Mouse (Mus musculus) erythroid progenitor cell, adult 5-6 weeks (primary cell): ENCODE data around the gene Gm45337. TPM values are rescaled to one million over a fixed set of nuclear protein-coding genes. Genes with fewer than 3 reads are reported as not detected.

Source experiments
- ATAC-seq: replicated peaks from 2 replicates; pipeline ENCODE4 v1.8.0; 2016; ENCODE audit warnings: moderate number of reproducible peaks, mild to moderate bottlenecking, moderate TSS enrichment, inconsistent platforms; ENCODE audit not compliant: poor library complexity, low FRiP score, severe bottlenecking
- total RNA-seq, 2 experiments: library from RNA; stranded (forward) in 1 of 2; stranded (reverse) in 1 of 2; fragments of 150-400 nt in 1 of 2; fragments of 186-747, 209-891 nt in 1 of 2; gene quantifications; 2 replicates each; pipeline versions ENCODE4 v1.2.3 to v1.2.4; 2015 to 2017; ENCODE audit warnings: low replicate concordance in 2 of 2

Gm45337 gene
- total RNA-seq, 2 experiments from 2014 or later = not detected

DNA sequence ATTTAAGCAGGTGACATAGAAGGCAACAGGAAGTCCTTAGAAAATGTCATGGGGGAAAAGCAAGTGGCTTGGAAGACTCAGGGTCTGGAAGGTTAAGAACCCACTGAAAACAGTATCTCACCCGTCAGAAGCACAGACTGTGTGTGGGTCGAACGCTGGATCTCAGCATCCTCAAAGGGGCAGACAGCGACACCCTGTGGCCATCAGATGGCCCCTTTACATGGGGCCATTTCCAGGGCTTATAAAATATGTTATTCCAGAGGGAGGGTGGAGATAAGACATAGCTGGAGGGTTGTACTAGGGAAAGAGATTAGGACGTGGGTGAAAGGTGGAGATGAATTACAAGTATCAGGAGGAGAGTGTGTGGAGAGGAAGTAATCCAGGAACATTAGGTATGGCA lies 24.8 kb downstream of the Gm45337 start:
- peak; percentile 61 for ATAC-seq

DNA sequence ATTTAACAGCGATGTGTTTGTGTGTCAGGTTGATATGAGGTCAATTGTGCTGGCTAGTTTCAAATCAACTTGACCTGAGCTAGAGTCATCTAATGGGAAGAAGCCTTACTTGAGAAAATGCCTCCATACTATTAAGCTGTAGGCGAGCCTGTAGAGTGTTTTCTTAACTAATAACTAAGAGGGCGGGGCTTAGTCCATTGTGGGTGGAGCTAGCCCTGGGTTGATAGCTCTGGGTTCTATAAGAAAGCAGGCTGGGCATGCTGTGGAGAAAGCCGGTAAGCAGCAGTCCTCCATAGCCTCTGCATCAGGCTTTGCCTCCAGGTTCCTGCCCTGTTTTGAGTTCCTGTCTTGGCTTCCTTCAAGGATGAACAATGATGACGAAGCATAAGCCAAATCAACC lies 39.7 kb downstream of the Gm45337 start:
- ATAC-seq = no peak

DNA sequence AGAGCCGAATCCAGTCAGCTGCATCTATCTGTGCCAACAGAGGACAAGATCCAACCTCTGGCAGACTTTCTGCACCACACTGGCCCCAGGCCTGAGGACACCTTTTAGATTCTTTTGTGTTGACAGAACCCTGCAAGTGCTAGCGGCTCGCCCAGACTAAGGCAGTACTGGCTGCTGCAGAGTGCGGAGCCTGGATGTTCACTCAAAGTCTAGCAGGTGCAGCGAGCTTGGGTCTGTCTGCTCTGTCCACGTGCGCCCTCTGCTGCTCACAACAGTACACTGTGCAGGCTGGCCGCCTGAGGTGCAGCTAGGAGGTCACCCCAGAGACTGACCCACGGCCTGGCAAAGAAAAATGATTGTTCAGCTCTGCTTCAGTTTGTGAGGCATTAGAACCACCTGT lies 46.6 kb downstream of the Gm45337 start:
- peak; percentile 66 for ATAC-seq

DNA sequence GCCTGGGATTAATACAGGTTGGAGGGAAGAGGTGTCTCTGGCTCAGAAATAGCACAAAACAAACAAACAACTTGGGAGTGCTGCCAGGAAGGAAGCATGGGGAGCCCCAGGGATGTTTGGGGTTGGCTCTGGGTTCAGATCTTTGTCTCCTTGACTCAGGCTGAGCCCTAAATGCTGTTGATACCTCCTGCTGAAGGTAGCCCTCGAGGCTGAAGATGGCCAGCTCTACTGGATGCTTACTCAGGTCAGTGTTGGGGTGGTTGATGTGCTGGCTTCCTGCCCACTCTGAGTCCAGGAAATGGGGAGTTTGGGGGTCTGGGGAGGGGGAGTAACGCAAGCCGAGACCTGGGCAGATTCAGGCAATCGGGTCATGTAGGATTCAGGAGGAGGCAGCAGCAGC lies 47.7 kb downstream of the Gm45337 start:
- no peak for ATAC-seq

DNA sequence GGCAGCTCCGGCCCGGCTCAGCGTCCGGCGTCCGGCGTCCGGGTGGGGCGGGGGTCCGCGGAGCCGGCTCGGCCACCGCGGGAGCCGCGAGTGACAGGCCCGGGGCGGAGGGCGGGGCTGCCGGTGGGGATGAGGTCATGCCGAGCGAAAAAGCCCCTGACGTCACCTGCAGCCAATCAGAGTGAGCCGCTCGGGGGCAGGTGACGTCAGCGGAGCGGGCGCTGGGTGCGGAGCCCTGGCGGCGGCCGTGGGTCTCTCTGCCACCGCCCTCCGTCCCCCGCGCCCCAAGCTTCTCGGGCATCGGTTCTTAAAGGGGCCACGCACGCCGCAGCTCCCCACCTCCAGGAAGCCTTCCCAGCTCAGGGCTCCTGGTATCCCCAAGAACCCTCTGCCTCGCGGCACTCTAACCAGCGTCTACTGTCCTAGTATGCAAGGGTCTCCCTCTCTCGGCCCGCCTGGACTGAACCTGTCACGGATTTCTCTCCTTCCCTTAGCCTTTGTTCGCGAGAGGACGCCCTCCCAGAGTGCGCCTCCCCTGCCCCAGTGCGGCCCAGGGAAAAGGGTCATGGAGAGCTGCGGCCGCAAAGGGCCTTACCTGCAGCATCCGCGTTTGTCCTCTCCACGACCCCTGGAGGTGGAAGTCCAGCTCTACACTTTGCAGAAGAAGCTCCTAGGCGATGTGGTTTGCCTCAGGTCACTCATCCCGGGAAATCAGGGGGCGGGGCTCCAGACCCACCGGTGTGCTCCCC lies 49.0 kb downstream of the Gm45337 start, which contains the start of gene Dusp8:
TSS of gene Dusp8 (minus strand) at position 661 of the 749 bp plus-strand sequence.
- ATAC-seq = peak; percentile 79

DNA sequence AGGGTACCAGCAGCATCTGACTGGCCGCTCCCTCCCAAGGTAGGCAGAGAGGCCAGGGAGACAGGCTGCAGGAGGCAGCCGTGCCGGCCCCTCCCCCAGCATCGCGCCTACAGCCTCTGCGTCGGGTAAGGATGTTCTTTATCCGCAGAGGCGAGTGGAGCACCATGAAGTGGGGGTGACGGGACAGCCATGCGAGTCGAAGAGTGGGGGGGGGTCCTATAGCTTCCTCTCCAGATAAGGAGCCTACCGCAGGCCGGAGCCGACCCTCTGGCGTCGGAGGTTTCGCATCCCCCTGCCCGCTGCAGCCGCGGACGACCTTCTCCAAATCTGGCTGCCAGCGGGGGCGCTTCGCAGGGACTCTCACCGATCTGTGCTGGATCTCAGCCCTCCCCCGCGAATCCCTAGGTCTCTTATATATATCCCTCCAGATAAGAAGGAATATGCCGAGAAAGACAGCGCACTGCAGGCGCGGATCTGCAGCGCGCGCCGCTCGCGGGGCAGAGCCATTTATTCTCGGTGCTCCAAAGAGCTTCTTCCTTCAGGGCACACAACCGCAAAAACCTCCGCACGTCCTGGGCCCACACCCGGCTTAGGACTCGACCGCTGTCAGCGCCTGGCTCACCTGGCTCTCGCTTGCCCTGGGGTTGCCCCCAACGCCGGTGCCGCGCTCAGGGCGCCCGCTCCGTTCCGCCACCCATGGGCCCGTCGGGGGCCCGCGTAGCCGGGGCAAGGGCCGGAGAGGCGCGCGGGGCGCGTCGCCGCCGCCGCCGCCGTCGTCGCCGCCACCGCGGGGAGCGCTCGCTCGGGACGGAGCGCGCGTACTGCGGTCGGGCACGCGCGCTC lies 49.9 kb downstream of the Gm45337 start:
- peak; percentile 44 for ATAC-seq

DNA sequence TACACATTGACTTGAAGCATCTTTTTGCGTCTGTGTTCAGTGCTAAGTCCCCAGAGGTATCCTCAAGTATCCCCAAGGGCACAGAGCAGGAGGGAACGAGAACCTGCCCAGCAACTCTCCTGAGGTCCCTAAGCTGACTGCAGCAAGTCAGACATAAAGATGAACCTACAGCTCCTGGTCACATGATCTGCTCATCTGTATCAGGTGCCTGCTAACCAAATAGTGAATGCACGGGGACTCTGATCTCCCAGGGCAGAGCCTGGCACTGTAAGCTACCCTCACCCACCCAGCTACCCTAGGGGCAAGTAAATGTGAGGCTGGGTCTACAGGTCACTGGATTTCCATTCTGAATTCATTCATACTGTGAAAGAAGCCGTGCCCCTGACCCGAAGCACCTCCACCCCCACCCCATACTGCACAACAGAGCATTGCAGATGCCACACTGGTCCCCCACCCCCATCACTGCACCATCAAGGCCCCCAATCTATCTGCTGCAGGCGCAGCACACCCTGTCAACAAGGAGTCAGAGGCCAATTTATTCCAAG lies 50.6 kb downstream of the Gm45337 start:
- no peak for ATAC-seq

Other genes starting within 250 kb of the Gm45337 start
- gene Tollip, start 226.1 kb downstream of the Gm45337 start, total RNA-seq (2015; ENCODE audit: low replicate concordance) = 45.0 and 61.6 TPM in 2 replicates
- 42.1 and 45.2 TPM in 2 replicates for gene Tollip, start 226.1 kb downstream of the Gm45337 start, total RNA-seq (2017; ENCODE audit: low replicate concordance)
- not detected in 2 replicates for gene Brsk2, start 194.9 kb downstream of the Gm45337 start, total RNA-seq (2015; ENCODE audit: low replicate concordance)
- gene Brsk2, start 194.9 kb downstream of the Gm45337 start, total RNA-seq (2017; ENCODE audit: low replicate concordance) = 0.26 TPM in 1 of 2 replicates, not detected in the other
- gene Mob2, start 83.5 kb downstream of the Gm45337 start, total RNA-seq (2015; ENCODE audit: low replicate concordance) = 74.6 and 92.6 TPM in 2 replicates
- gene Mob2, start 83.5 kb downstream of the Gm45337 start, total RNA-seq (2017; ENCODE audit: low replicate concordance) = 59.1 and 69.3 TPM in 2 replicates
- gene Dusp8, start 48.8 kb downstream of the Gm45337 start, total RNA-seq (2015; ENCODE audit: low replicate concordance) = 21.6 and 23.5 TPM in 2 replicates
- 8.1 and 11.2 TPM in 2 replicates for gene Dusp8, start 48.8 kb downstream of the Gm45337 start, total RNA-seq (2017; ENCODE audit: low replicate concordance)
- not detected in 2 replicates for gene Gm45618, start 23.9 kb downstream of the Gm45337 start, total RNA-seq (2015; ENCODE audit: low replicate concordance)
- not detected in 2 replicates for gene Gm45618, start 23.9 kb downstream of the Gm45337 start, total RNA-seq (2017; ENCODE audit: low replicate concordance)
- gene Gm39115, start 8.6 kb downstream of the Gm45337 start, total RNA-seq (2015; ENCODE audit: low replicate concordance) = not detected in 2 replicates
- not detected in 2 replicates for gene Gm39115, start 8.6 kb downstream of the Gm45337 start, total RNA-seq (2017; ENCODE audit: low replicate concordance)
- gene Gm29735, start 12.5 kb upstream of the Gm45337 start, total RNA-seq (2015; ENCODE audit: low replicate concordance) = not detected in 2 replicates
- not detected in 2 replicates for gene Gm29735, start 12.5 kb upstream of the Gm45337 start, total RNA-seq (2017; ENCODE audit: low replicate concordance)
- gene Gm4553, start 21.1 kb upstream of the Gm45337 start, total RNA-seq (2015; ENCODE audit: low replicate concordance) = not detected in 2 replicates
- not detected in 2 replicates for gene Gm4553, start 21.1 kb upstream of the Gm45337 start, total RNA-seq (2017; ENCODE audit: low replicate concordance)
- gene Krtap5-2, start 31.4 kb upstream of the Gm45337 start, total RNA-seq (2015; ENCODE audit: low replicate concordance) = not detected in 2 replicates
- gene Krtap5-2, start 31.4 kb upstream of the Gm45337 start, total RNA-seq (2017; ENCODE audit: low replicate concordance) = not detected in 2 replicates
- not detected in 2 replicates for gene Gm10153, start 45.8 kb upstream of the Gm45337 start, total RNA-seq (2015; ENCODE audit: low replicate concordance)
- not detected in 2 replicates for gene Gm10153, start 45.8 kb upstream of the Gm45337 start, total RNA-seq (2017; ENCODE audit: low replicate concordance)
- gene Krtap5-3, start 56.8 kb upstream of the Gm45337 start, total RNA-seq (2015; ENCODE audit: low replicate concordance) = not detected in 2 replicates
- not detected in 2 replicates for gene Krtap5-3, start 56.8 kb upstream of the Gm45337 start, total RNA-seq (2017; ENCODE audit: low replicate concordance)
- gene Gm7579, start 67.3 kb upstream of the Gm45337 start, total RNA-seq (2015; ENCODE audit: low replicate concordance) = not detected in 2 replicates
- gene Gm7579, start 67.3 kb upstream of the Gm45337 start, total RNA-seq (2017; ENCODE audit: low replicate concordance) = not detected in 2 replicates
- not detected in 2 replicates for gene Krtap5-5, start 85.4 kb upstream of the Gm45337 start, total RNA-seq (2015; ENCODE audit: low replicate concordance)
- gene Krtap5-5, start 85.4 kb upstream of the Gm45337 start, total RNA-seq (2017; ENCODE audit: low replicate concordance) = not detected in 2 replicates
- not detected in 2 replicates for gene Gm40460, start 96.5 kb upstream of the Gm45337 start, total RNA-seq (2015; ENCODE audit: low replicate concordance)
- gene Gm40460, start 96.5 kb upstream of the Gm45337 start, total RNA-seq (2017; ENCODE audit: low replicate concordance) = not detected in 2 replicates
- gene Gm2431, start 113.7 kb upstream of the Gm45337 start, total RNA-seq (2015; ENCODE audit: low replicate concordance) = not detected in 2 replicates
- gene Gm2431, start 113.7 kb upstream of the Gm45337 start, total RNA-seq (2017; ENCODE audit: low replicate concordance) = not detected in 2 replicates
- gene Gm4559, start 129.8 kb upstream of the Gm45337 start, total RNA-seq (2015; ENCODE audit: low replicate concordance) = not detected in 2 replicates
- gene Gm4559, start 129.8 kb upstream of the Gm45337 start, total RNA-seq (2017; ENCODE audit: low replicate concordance) = not detected in 2 replicates
- not detected in 2 replicates for gene Krtap5-1, start 152.5 kb upstream of the Gm45337 start, total RNA-seq (2015; ENCODE audit: low replicate concordance)
- not detected in 2 replicates for gene Krtap5-1, start 152.5 kb upstream of the Gm45337 start, total RNA-seq (2017; ENCODE audit: low replicate concordance)
- gene Krtap5-4, start 158.9 kb upstream of the Gm45337 start, total RNA-seq (2015; ENCODE audit: low replicate concordance) = not detected in 2 replicates
- not detected in 2 replicates for gene Krtap5-4, start 158.9 kb upstream of the Gm45337 start, total RNA-seq (2017; ENCODE audit: low replicate concordance)
- not detected in 2 replicates for gene Ifitm10, start 229.1 kb upstream of the Gm45337 start, total RNA-seq (2015; ENCODE audit: low replicate concordance)
- not detected in 2 replicates for gene Ifitm10, start 229.1 kb upstream of the Gm45337 start, total RNA-seq (2017; ENCODE audit: low replicate concordance)
- not detected in 2 replicates for gene Gm49369, start 238.1 kb upstream of the Gm45337 start, total RNA-seq (2015; ENCODE audit: low replicate concordance)
- 143 and 216 TPM in 2 replicates for gene Gm49369, start 238.1 kb upstream of the Gm45337 start, total RNA-seq (2017; ENCODE audit: low replicate concordance)
- gene Ctsd, start 243.4 kb upstream of the Gm45337 start, total RNA-seq (2015; ENCODE audit: low replicate concordance) = 207 and 227 TPM in 2 replicates
- gene Ctsd, start 243.4 kb upstream of the Gm45337 start, total RNA-seq (2017; ENCODE audit: low replicate concordance) = 161 and 184 TPM in 2 replicates